Mouse (Mus musculus) liver, postnatal 0 days (tissue): ENCODE data around the gene Cep295nl. TPM values are rescaled to one million over a fixed set of nuclear protein-coding genes. Genes with fewer than 3 reads are reported as not detected.

Experiments used
- ATAC-seq: fragments of 200-750 bp; cut with Nextera tagmentation; 2 replicates; pipeline ENCODE4 v1.8.0; 2017; ENCODE audit warnings: mild to moderate bottlenecking, moderate library complexity
- DNase-seq: peaks from one replicate; pipeline ENCODE4 v3.0.0-alpha.2; 2016
- H3K27ac ChIP-seq: fragments of 300-500 bp; sonication (generic); 2 replicates; pipeline ENCODE4 v1.5.1; 2014; ENCODE audit warnings: antibody characterized with exemption, moderate library complexity, mild to moderate bottlenecking, low read depth
- H3K27me3 ChIP-seq: fragments of 300-500 bp; sonication (generic); 2 replicates; pipeline ENCODE4 v1.6.1; 2014; ENCODE audit warnings: low read length, control low read depth, mixed read lengths; ENCODE audit not compliant: insufficient read depth
- H3K36me3 ChIP-seq: fragments of 300-500 bp; sonication (generic); replicated peaks from 2 replicates; pipeline ENCODE4 v1.6.1; 2014; ENCODE audit warnings: mild to moderate bottlenecking, control low read depth, low read length, moderate library complexity, mixed read lengths; ENCODE audit not compliant: insufficient read depth
- H3K4me1 ChIP-seq: fragments of 300-500 bp; sonication (generic); 2 replicates; pipeline ENCODE4 v1.6.1; 2014; ENCODE audit warnings: antibody characterized with exemption, mild to moderate bottlenecking, control low read depth; ENCODE audit not compliant: insufficient read depth
- H3K4me2 ChIP-seq: fragments of 300-500 bp; sonication (generic); 2 replicates; pipeline ENCODE4 v1.6.1; 2014; ENCODE audit warnings: low read depth, mild to moderate bottlenecking, low read length, moderate library complexity, mixed read lengths
- H3K4me3 ChIP-seq: fragments of 300-500 bp; sonication (generic); 2 replicates; pipeline ENCODE4 v1.5.1; 2014; ENCODE audit warnings: low read depth, low read length
- H3K9ac ChIP-seq: fragments of 300-500 bp; sonication (generic); replicated peaks from 2 replicates; pipeline ENCODE4 v1.6.1; 2014; ENCODE audit warnings: mild to moderate bottlenecking, moderate library complexity
- H3K9me3 ChIP-seq: fragments of 300-500 bp; sonication (generic); 2 replicates; pipeline ENCODE4 v1.6.1; 2016; ENCODE audit warnings: mild to moderate bottlenecking, control low read depth, low read length, mixed read lengths
- CTCF ChIP-seq: sonication (generic); IDR thresholded peaks from 2 replicates; pipeline ENCODE4 v1.5.1; 2016; ENCODE audit warnings: antibody characterized with exemption, low read depth
- EP300 ChIP-seq: IDR thresholded peaks from 2 replicates; pipeline ENCODE4 v1.6.1; 2016; ENCODE audit warnings: antibody characterized with exemption, low read depth, mild to moderate bottlenecking
- WGBS: fragments of 180-500 bp; shearing (Covaris S2); extraction: QIAGEN DNeasy Blood & Tissue Kit; methylation state at CpG from one replicate; pipeline ENCODE4 v1.1.7; 2014; ENCODE audit not compliant: insufficient replicate concordance; 5-methylcytosine and 5-hydroxymethylcytosine counted together
- polyA plus RNA-seq: library from polyadenylated mRNA; unstranded; fragments of >200 nt; fragmentation: Nextera tagmentation; extraction: Ambion mirVana; gene quantifications from 2 replicates; pipeline ENCODE4 v1.2.1, GENCODE M21; 2015

The Cep295nl gene
- polyA plus RNA-seq, 1 experiment from 2014 or later: 0.05 TPM

DNA sequence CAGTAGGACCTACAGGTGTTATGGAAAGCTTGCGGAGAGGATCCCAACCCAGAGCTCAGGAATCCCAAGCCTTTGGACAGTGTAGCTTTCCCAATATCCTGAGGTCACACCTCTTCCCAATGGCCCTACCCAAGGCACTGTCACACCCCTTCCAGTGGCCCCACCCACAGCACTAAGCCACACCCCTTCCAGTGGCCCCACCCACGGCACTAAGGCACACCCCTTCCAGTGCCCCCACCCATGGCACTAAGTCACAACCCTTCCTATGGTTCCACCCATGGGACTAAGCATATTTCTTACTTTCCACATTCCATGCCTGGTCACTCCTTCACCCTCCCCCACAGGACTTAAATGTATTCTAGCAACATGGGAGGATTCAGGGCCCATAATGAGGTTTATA, 43.5 kb downstream of the Cep295nl start:
- Histone ChIP-seq H3K4me2 (no peak overlapping the region), H3K4me1 (no peaks in the 10 kb centered on the region), H3K9ac (no peak overlapping the region), H3K27me3 (no peaks in the 10 kb centered on the region), H3K9me3 (no peaks in the 10 kb centered on the region), H3K4me3 (no peak overlapping the region), H3K27ac (no peak overlapping the region), H3K36me3 (no peaks in the 10 kb centered on the region)
- TF ChIP-seq EP300 (no peak), CTCF (no peak)
- ATAC-seq (0 out of 2 replicates have a peak, but pooled peaks have one; percentile 17), DNase-seq (no peak)
- WGBS: 51% methylated on average over 2 of the region's 2 CpGs

DNA sequence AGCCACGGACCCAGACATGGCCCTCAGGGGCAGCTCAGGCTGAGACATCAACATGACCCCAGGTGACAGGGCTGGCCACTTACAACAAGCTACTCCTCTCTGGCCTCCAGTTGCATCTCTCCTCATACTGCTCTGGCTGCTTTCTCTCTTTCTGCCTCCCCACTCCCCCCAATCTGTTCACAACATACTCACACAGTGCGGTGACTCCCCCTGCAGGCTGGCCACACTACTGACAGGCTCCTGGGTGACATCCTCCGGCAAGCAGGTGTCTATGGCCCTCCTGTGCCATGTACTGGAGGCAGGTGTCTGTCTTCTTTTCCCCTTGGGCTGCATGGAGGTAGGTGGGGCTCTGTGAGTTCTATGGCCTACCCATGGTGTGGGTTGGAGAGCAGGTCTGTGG, 44.3 kb downstream of the Cep295nl start:
- Histone ChIP-seq H3K9ac (no peak overlapping the region), H3K27me3 (no peaks in the 10 kb centered on the region), H3K36me3 (no peaks in the 10 kb centered on the region), H3K4me2 (no peak overlapping the region), H3K27ac (no peak overlapping the region), H3K4me3 (no peak overlapping the region), H3K4me1 (no peaks in the 10 kb centered on the region), H3K9me3 (no peaks in the 10 kb centered on the region)
- TF ChIP-seq EP300 (no peak), CTCF (peak; percentile 46)
- WGBS: 79% methylated on average over 3 of the region's 3 CpGs
- DNase-seq (no peak), ATAC-seq (no peak)

GRCm38 (mm10) chr11:118295026-118295425, 47.3 kb downstream of the Cep295nl start:
- no peak overlapping the region for H3K4me2 ChIP-seq
- H3K9ac ChIP-seq: no peak overlapping the region
- no peak overlapping the region for H3K27ac ChIP-seq
- DNase-seq (no peak), ATAC-seq (no peak)
- H3K36me3 ChIP-seq: no peaks in the 10 kb centered on the region
- no peaks in the 10 kb centered on the region for H3K27me3 ChIP-seq
- TF ChIP-seq EP300 (no peak), CTCF (no peak)
- 0 out of 2 replicates have a peak, but pooled peaks cover 3% of the 10 kb centered on the region for H3K4me1 ChIP-seq
- H3K4me3 ChIP-seq: no peak overlapping the region
- 79% methylated on average over 2 of the region's 2 CpGs for WGBS
- no peaks in the 10 kb centered on the region for H3K9me3 ChIP-seq

GRCm38 (mm10) chr11:118292671-118293070, 49.6 kb downstream of the Cep295nl start:
- DNase-seq: no peak
- Histone ChIP-seq H3K9me3 (no peaks in the 10 kb centered on the region), H3K9ac (no peak overlapping the region), H3K4me3 (no peak overlapping the region), H3K36me3 (no peaks in the 10 kb centered on the region), H3K4me1 (peaks cover 18% of the 10 kb centered on the region), H3K27me3 (no peaks in the 10 kb centered on the region), H3K27ac (no peak overlapping the region), H3K4me2 (no peak overlapping the region)
- TF ChIP-seq CTCF (no peak), EP300 (no peak)
- no peak for ATAC-seq
- 67% methylated on average over 6 of the region's 6 CpGs for WGBS

DNA sequence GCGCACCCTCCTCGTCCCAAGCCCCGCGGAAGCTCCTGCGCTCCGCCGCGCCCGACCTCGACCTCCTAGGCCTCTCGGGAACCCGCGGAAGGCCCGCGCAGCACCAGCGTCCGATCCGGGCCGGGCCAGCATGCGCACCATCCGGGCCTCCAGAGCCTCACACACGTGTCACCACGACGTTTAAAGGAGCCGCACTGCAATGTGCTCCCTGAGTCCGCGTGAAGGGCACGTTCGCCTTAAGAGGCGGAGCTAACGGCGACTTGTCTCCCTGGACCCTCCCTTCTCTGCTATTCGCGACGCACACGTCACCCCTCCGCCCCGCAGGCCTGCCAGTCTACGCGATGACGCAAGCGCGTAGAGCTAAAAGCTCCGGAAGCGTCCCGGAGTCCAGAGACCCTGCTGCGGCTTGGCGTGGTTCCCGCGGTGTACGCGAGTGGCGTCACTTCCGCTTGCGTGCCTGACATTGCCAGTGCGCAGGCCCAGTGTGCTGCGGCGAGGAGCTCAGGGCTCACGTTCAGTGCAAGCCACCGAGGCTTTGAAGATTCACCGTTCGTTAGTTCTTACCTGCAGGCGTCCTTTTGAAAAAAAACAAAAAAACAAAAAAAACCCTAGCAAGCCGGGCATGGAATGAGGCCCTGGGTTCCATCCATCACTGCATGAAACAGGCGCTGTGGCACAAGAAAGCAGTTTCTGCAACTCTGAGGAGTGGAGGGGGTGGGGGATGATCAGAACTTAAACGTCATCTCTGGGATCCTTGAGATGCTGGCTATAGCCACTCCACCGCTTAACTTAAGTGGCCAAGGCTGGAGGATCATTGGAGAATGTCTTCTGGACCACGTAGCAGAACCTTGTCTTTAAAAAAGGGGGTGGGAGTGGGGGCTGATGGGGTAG, 52.1 kb downstream of the Cep295nl start, which contains the start of gene Usp36:
Gene Usp36 (minus strand): TSS at position 246 of the 891 bp plus-strand sequence.
- Histone ChIP-seq H3K9me3 (no peaks in the 10 kb centered on the region), H3K4me1 (peaks cover 18% of the 10 kb centered on the region), H3K27ac (peak within 1 kb of the TSS; percentile 89), H3K27me3 (no peaks in the 10 kb centered on the region), H3K36me3 (peaks cover 13% of the 10 kb centered on the region), H3K4me2 (peak within 1 kb of the TSS; percentile 98), H3K4me3 (peak within 1 kb of the TSS; percentile 74), H3K9ac (peak within 1 kb of the TSS; percentile 85)
- TF ChIP-seq EP300 (peak; percentile 36; the same call in 1 of the 2 replicates), CTCF (no peak)
- 2% methylated on average over 63 of the region's 68 CpGs for WGBS
- DNase-seq (peak; percentile 99), ATAC-seq (peak; percentile 98)

GRCm38 (mm10) chr11:118289562-118289961, 52.7 kb downstream of the Cep295nl start:
- TF ChIP-seq CTCF (no peak), EP300 (no peak)
- Histone ChIP-seq H3K4me2 (peak overlapping the region; percentile 98), H3K4me3 (peak overlapping the region; percentile 74), H3K27me3 (no peaks in the 10 kb centered on the region), H3K27ac (peak overlapping the region; percentile 89), H3K4me1 (peaks cover 18% of the 10 kb centered on the region), H3K9ac (peak overlapping the region; percentile 85), H3K36me3 (peaks cover 19% of the 10 kb centered on the region), H3K9me3 (no peaks in the 10 kb centered on the region)
- ATAC-seq: peak; percentile 8
- no peak for DNase-seq
- WGBS: 1% methylated on average over 22 of the region's 22 CpGs
